Mouse (Mus musculus): Measurements from ENCODE around the gene Tmem30b. TPM values are rescaled to one million over a fixed set of nuclear protein-coding genes. Genes with fewer than 3 reads are reported as not detected.
A peak's percentile ranks its signal among the peaks of the same experiment; 100 is the strongest.

The Tmem30b gene
- total RNA-seq (2021) = not detected

DNA sequence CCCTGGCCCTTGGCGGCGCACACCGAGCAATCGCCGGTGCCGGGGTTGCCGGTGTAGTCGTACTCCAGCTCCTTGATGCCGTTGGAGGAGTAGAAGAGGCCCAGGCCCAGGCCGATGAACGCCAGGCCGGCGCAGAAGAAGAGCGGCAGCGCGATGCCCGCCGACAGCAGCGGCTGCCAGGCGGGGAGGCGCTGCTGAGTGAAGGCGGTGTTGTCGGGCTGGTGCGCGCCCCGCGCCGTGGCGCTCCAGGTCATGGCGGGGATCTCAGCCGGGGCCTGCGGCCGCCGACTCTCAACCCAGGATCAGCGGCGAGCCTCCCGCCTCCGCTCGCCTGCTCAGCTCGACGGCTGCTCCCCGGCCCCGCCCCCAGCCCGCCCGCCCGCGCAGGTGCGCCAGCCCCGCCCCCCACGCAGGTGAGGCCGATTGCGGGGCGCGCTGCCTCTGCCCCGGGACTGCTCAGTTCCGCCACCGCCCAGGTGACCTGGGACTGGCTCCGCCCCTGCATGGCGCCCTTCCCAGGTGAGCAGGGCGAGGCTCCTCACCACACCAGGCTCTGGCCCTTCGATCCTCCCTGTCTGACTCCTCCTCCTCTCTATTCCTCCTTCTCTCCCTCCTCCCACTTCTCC is at the start of gene Tmem30b:
Gene Tmem30b (minus strand): TSS at position 307 of the 626 bp plus-strand sequence.
- intact Hi-C loops (cut with DNase I) = no loop called here
- no peak for DNase-seq (ENCODE audit: low spot score in 2 of 2)

- DNase-seq (ENCODE audit: low spot score in 2 of 2) = no peak
- intact Hi-C loops (cut with DNase I) = no loop called here
These were observed 49.0 kb upstream of the Tmem30b start for GRCm38 (mm10) chr12:73595226-73595625.

- intact Hi-C loops (cut with DNase I) = no loop called here
- no peak for DNase-seq (ENCODE audit: low spot score in 2 of 2)
These were observed 48.1 kb upstream of the Tmem30b start for GRCm38 (mm10) chr12:73594177-73594745.

DNA sequence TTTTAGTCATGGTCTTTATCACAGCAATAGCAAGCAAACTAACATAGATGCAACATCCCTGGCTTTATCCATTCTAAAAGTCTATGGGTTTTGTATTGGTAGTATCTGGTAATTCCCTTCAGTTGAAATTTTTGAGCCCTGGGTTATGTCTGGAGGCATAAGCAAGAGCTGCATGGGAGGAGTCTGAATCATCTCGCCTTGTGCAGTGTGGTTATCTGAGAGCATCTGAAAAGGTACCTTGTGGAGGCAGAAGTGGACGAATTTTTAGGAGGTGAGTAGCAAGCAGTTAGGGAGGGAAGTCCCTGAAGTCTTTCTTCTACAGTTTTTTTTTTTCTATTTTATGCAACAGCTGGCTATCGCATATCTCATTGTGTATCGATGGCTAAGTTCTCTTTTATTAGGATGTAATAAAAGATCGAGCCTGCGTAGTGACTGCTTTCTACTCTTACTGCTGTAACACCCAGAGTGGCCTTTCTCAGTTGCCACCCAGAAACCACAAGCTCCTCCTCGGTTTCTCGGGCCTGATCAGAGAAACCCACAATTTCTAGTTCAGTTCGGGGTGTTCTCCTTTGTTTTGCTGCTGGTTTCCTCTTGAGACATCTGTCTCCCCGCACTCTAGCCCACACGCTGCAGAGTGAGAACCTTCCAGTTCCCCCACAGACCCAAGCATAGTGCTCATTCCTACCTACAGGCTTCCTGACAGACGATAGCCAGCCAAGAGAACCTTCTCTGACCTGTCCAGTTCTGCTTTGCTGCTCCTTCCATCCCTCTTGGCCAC is 47.0 kb upstream of the Tmem30b start:
- intact Hi-C loops (cut with DNase I) = no loop called here

DNA sequence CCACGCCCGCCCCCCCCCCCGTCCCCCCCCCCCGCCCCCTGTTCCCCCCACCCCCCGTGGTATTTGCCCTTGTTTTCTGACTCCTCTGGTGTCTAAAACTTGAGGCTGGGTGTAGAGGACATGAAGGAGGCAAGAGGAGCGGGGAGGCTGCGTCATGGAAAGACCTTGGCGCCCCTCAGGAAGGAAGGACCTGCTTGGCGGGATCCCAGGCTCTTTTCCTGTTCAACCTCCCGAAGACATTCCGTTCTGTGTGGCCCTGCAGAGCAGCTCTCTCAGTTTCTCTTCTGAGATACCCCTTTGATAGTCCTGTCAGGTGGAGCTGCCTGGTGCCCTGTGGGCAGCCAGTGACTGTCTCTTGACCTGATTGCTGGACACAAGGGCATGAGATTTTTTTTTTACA is 45.4 kb upstream of the Tmem30b start:
- intact Hi-C loops (cut with DNase I) = no loop called here
- no peak for DNase-seq (ENCODE audit: low spot score in 2 of 2)

More for the DNA sequence above, 47.0 kb upstream of the Tmem30b start:
- DNase-seq (ENCODE audit: low spot score in 2 of 2) = peak in 1 of 2 experiments; percentile 29

GRCm38 (mm10) chr12:73590627-73591276 is 44.6 kb upstream of the Tmem30b start:
- no peak for DNase-seq (ENCODE audit: low spot score in 2 of 2)
- intact Hi-C loops (cut with DNase I) = no loop called here

DNA sequence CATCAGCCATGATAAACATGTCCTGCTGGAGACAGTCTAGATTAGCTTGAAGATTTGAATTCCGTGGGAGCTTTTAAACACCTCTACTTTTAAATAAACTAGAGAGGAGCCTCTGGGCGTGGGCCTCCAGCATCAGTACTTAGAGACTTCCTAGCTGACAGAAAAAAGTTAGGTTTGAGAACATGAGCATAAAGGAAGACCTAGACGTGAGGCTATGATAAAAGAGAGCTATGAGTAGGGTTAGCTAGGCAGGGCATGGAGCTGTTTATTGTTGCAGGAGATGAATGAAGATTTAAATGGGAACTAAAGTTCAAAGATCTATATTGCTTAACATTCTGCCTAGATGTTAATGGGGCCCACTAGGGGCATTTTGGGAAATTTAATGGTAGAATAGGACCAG is 41.1 kb upstream of the Tmem30b start:
- intact Hi-C loops (cut with DNase I) = loop anchor here (5.0 kb wide), 1 partner anchor 85 kb away; no protein-coding TSS in a partner anchor
- DNase-seq (ENCODE audit: low spot score in 2 of 2) = no peak

DNA sequence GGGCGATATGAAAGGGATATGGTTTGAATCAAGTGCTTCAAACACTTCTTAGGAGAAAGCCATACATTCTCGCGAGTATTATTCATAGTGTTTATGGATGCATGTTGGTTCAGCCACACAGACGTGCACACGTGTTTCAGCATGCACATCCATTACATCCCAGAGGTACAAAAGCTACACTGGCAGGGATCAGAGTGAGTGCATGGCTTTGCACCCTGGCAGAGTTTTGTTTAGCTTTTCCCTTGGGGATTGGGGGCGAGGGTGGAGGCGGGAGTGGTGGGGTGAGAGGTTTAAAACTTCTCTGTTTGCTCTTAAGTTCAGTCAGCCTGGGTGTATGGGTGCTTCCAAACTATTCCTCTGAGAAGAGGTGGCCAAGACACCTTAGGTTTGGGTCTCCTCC is 39.7 kb upstream of the Tmem30b start:
- DNase-seq (ENCODE audit: low spot score in 2 of 2) = no peak
- intact Hi-C loops (cut with DNase I) = loop anchor here (5.0 kb wide), 1 partner anchor 86 kb away; no protein-coding TSS in a partner anchor

GRCm38 (mm10) chr12:73585241-73585801 is 39.1 kb upstream of the Tmem30b start:
- intact Hi-C loops (cut with DNase I) = loop anchor here (5.0 kb wide), 1 partner anchor 87 kb away; no protein-coding TSS in a partner anchor
- DNase-seq (ENCODE audit: low spot score in 2 of 2) = no peak

GRCm38 (mm10) chr12:73584610-73585240 is 38.5 kb upstream of the Tmem30b start, which contains the start of gene Prkch:
Gene Prkch (plus strand): TSS chr12:73584796.
- intact Hi-C loops (cut with DNase I) = loop anchor here (5.0 kb wide), 2 partner anchors 88 to 108 kb away; no protein-coding TSS in a partner anchor

GRCm38 (mm10) chr12:73583813-73584609 is 37.8 kb upstream of the Tmem30b start:
- DNase-seq (ENCODE audit: low spot score in 2 of 2) = no peak
- intact Hi-C loops (cut with DNase I) = loop anchor here (5.0 kb wide), 1 partner anchor 108 kb away; no protein-coding TSS in a partner anchor

More at GRCm38 (mm10) chr12:73584610-73585240, 38.5 kb upstream of the Tmem30b start, which contains the start of gene Prkch:
- peak; percentile 43 to 63 for DNase-seq (ENCODE audit: low spot score in 2 of 2)

DNA sequence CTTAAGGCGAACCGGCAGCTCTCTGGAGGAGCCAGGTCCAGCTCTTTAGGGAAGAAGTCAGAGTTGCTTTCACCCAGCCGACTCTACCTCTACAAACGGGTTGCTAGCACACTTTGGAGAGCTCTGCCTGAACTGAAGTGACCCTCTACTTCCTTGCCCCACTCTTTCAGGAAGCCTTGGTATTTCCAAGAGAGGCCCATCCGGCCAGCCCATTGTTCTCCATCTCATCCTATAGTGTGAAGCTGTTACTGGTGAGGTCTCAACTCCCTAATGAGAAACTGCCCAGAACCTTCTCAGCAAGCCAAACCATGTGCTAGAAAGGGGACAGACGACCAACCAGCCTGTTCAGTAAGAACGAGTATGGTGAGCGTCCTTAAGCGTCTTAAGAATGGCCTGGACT is 37.1 kb upstream of the Tmem30b start:
- DNase-seq (ENCODE audit: low spot score in 2 of 2) = no peak
- intact Hi-C loops (cut with DNase I) = loop anchor here (5.0 kb wide), 1 partner anchor 109 kb away; no protein-coding TSS in a partner anchor

GRCm38 (mm10) chr12:73580811-73581210 is 34.6 kb upstream of the Tmem30b start:
- intact Hi-C loops (cut with DNase I) = loop anchor here (5.0 kb wide), 1 partner anchor 111 kb away; no protein-coding TSS in a partner anchor

GRCm38 (mm10) chr12:73578141-73578540 is 31.9 kb upstream of the Tmem30b start:
- no peak for DNase-seq (ENCODE audit: low spot score in 2 of 2)
- intact Hi-C loops (cut with DNase I) = no loop called here

More at GRCm38 (mm10) chr12:73580811-73581210, 34.6 kb upstream of the Tmem30b start:
- no peak for DNase-seq (ENCODE audit: low spot score in 2 of 2)

- intact Hi-C loops (cut with DNase I) = no loop called here
These were observed 28.4 kb upstream of the Tmem30b start for GRCm38 (mm10) chr12:73574632-73575031.

DNA sequence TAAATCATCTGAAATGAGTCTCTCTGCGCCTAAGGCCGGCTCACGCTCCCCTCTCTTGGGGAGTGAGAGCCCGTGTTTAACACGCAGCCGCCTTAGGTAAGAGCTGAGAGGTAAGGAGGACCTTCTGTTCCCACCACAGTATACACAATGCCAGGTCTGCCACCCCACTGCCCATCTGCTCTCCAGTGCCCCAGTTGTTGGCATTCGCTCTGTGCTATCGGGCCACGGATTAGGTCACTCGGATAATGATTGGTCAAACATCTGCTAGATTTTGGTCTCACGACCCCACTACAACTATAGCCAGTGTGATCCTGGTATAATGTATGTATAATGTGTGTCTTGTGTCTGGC is 19.4 kb upstream of the Tmem30b start:
- intact Hi-C loops (cut with DNase I) = loop anchor here (1.0 to 10.0 kb wide), 3 partner anchors 128 to 749 kb away; partner anchors contain the start of genes Gm11042 and Hif1a
- DNase-seq (ENCODE audit: low spot score in 2 of 2) = no peak

More at GRCm38 (mm10) chr12:73574632-73575031, 28.4 kb upstream of the Tmem30b start:
- no peak for DNase-seq (ENCODE audit: low spot score in 2 of 2)

- peak in 1 of 2 experiments; percentile 50 for DNase-seq (ENCODE audit: low spot score in 2 of 2)
These were observed 18.8 kb upstream of the Tmem30b start for GRCm38 (mm10) chr12:73564795-73565619.

More at GRCm38 (mm10) chr12:73564795-73565619, 18.8 kb upstream of the Tmem30b start:
- intact Hi-C loops (cut with DNase I) = loop anchor here (1.0 to 10.0 kb wide), 3 partner anchors 128 to 750 kb away; partner anchors contain the start of genes Gm11042 and Hif1a

All from left cerebral cortex, postnatal 25 days (tissue).